Mouse (Mus musculus) midbrain, embryonic 11.5 days (tissue): Measurements from ENCODE around the gene 9930022D16Rik. TPM values are rescaled to one million over a fixed set of nuclear protein-coding genes. Genes with fewer than 3 reads are reported as not detected.
A peak's percentile ranks its signal among the peaks of the same experiment; 100 is the strongest.

Source experiments
- ATAC-seq: fragments of 200-750 bp; cut with Nextera tagmentation; 2 replicates; pipeline ENCODE4 v1.8.0; 2017; ENCODE audit warnings: moderate TSS enrichment, moderate library complexity; ENCODE audit not compliant: low FRiP score
- DNase-seq: peaks from one replicate; pipeline ENCODE4 v3.0.0; 2015; ENCODE audit warnings: low spot score; ENCODE audit errors: missing footprints
- H3K27ac ChIP-seq: fragments of 300-500 bp; sonication (generic); 2 replicates; pipeline ENCODE4 v1.5.1; 2014; ENCODE audit warnings: low read depth, low read length
- H3K27me3 ChIP-seq: fragments of 300-500 bp; sonication (generic); 2 replicates; pipeline ENCODE4 v1.6.1; 2014; ENCODE audit warnings: mild to moderate bottlenecking, low read length, moderate library complexity, mixed read lengths; ENCODE audit not compliant: control insufficient read depth, insufficient read depth
- H3K36me3 ChIP-seq: fragments of 300-500 bp; sonication (generic); 2 replicates; pipeline ENCODE4 v1.6.1; 2014; ENCODE audit warnings: mild to moderate bottlenecking, low read length, moderate library complexity, mixed read lengths; ENCODE audit not compliant: control insufficient read depth, insufficient read depth
- H3K4me1 ChIP-seq: fragments of 300-500 bp; sonication (generic); 2 replicates; pipeline ENCODE4 v1.6.1; 2014; ENCODE audit warnings: low read length; ENCODE audit not compliant: control insufficient read depth, insufficient read depth
- H3K4me2 ChIP-seq: fragments of 300-500 bp; sonication (generic); 2 replicates; pipeline ENCODE4 v1.6.1; 2014; ENCODE audit warnings: mild to moderate bottlenecking, moderate library complexity
- H3K4me3 ChIP-seq: fragments of 300-500 bp; sonication (generic); 2 replicates; pipeline ENCODE4 v1.5.1; 2014; ENCODE audit warnings: low read depth, low read length
- H3K9ac ChIP-seq: fragments of 300-500 bp; sonication (generic); 2 replicates; pipeline ENCODE4 v1.6.1; 2014; ENCODE audit warnings: low read length
- H3K9me3 ChIP-seq: fragments of 300-500 bp; sonication (generic); 2 replicates; pipeline ENCODE4 v1.6.1; 2016; ENCODE audit warnings: low read length; ENCODE audit not compliant: control insufficient read depth
- WGBS: fragments of 180-500 bp; shearing (Covaris S2); extraction: QIAGEN DNeasy Blood & Tissue Kit; methylation state at CpG from one replicate; pipeline ENCODE4 v1.1.7; 2014; 5-methylcytosine and 5-hydroxymethylcytosine counted together
- polyA plus RNA-seq: library from polyadenylated mRNA; unstranded; fragments of >200 nt; fragmentation: Nextera tagmentation; extraction: Ambion mirVana; gene quantifications from 2 replicates; pipeline ENCODE4 v1.2.1, GENCODE M21; 2014

Gene 9930022D16Rik
- polyA plus RNA-seq, 1 experiment from 2014 or later, result not detected

GRCm38 (mm10) chr11:109439829-109440340, 26.2 kb downstream of the 9930022D16Rik start:
- H3K9me3 ChIP-seq, result no peaks in the 10 kb centered on the region
- 2% methylated on average over 32 of the region's 32 CpGs for WGBS
- H3K4me3 ChIP-seq, result peak overlapping the region; percentile 39
- H3K4me2 ChIP-seq, result peak overlapping the region; percentile 75
- DNase-seq (peak; percentile 95), ATAC-seq (peak; percentile 67)
- peak overlapping the region; percentile 56 for H3K9ac ChIP-seq
- H3K27me3 ChIP-seq, result peaks cover 4% of the 10 kb centered on the region; the same call in 1 of the 2 replicates
- H3K4me1 ChIP-seq, result peaks cover 4% of the 10 kb centered on the region; the same call in 1 of the 2 replicates
- no peak overlapping the region for H3K27ac ChIP-seq
- H3K36me3 ChIP-seq, result peaks cover 9% of the 10 kb centered on the region; the same call in 1 of the 2 replicates

- ATAC-seq (no peak), DNase-seq (no peak)
- Histone ChIP-seq H3K4me1 (peaks cover 4% of the 10 kb centered on the region; the same call in 1 of the 2 replicates), H3K9ac (no peak overlapping the region), H3K27ac (no peak overlapping the region), H3K27me3 (peaks cover 4% of the 10 kb centered on the region; the same call in 1 of the 2 replicates), H3K4me3 (no peak overlapping the region), H3K36me3 (peaks cover 4% of the 10 kb centered on the region; the same call in 1 of the 2 replicates), H3K4me2 (peak overlapping the region; percentile 75; the same call in 1 of the 2 replicates), H3K9me3 (no peaks in the 10 kb centered on the region)
- WGBS, result 55% methylated on average over 4 of the region's 4 CpGs
Measured at GRCm38 (mm10) chr11:109440641-109441040, 26.9 kb downstream of the 9930022D16Rik start.

- H3K4me2 ChIP-seq, result no peak overlapping the region
- H3K4me1 ChIP-seq, result peaks cover 4% of the 10 kb centered on the region; the same call in 1 of the 2 replicates
- WGBS, result 53% methylated on average over 3 of the region's 3 CpGs
Measured at GRCm38 (mm10) chr11:109441119-109441518, 27.4 kb downstream of the 9930022D16Rik start.

GRCm38 (mm10) chr11:109442166-109442730, 28.5 kb downstream of the 9930022D16Rik start:
- H3K27me3 ChIP-seq, result peaks cover 4% of the 10 kb centered on the region; the same call in 1 of the 2 replicates
- DNase-seq, result no peak
- 43% methylated on average over 5 of the region's 5 CpGs for WGBS
- H3K4me2 ChIP-seq, result no peak overlapping the region
- no peak overlapping the region for H3K9ac ChIP-seq
- H3K36me3 ChIP-seq, result peaks cover 4% of the 10 kb centered on the region; the same call in 1 of the 2 replicates
- no peak overlapping the region for H3K4me3 ChIP-seq
- no peaks in the 10 kb centered on the region for H3K9me3 ChIP-seq
- ATAC-seq, result no peak
- H3K4me1 ChIP-seq, result peaks cover 4% of the 10 kb centered on the region; the same call in 1 of the 2 replicates
- no peak overlapping the region for H3K27ac ChIP-seq

More at GRCm38 (mm10) chr11:109441119-109441518, 27.4 kb downstream of the 9930022D16Rik start:
- H3K36me3 ChIP-seq, result peaks cover 4% of the 10 kb centered on the region; the same call in 1 of the 2 replicates
- peak; percentile 88 for DNase-seq
- peaks cover 4% of the 10 kb centered on the region; the same call in 1 of the 2 replicates for H3K27me3 ChIP-seq
- H3K4me3 ChIP-seq, result no peak overlapping the region
- H3K27ac ChIP-seq, result no peak overlapping the region
- H3K9me3 ChIP-seq, result no peaks in the 10 kb centered on the region
- ATAC-seq, result no peak
- H3K9ac ChIP-seq, result no peak overlapping the region

GRCm38 (mm10) chr11:109443468-109444263, 29.9 kb downstream of the 9930022D16Rik start:
- H3K27ac ChIP-seq, result no peak overlapping the region
- no peak overlapping the region for H3K9ac ChIP-seq
- no peaks in the 10 kb centered on the region for H3K36me3 ChIP-seq
- H3K4me3 ChIP-seq, result no peak overlapping the region
- H3K27me3 ChIP-seq, result peaks cover 4% of the 10 kb centered on the region; the same call in 1 of the 2 replicates
- H3K9me3 ChIP-seq, result no peaks in the 10 kb centered on the region
- H3K4me2 ChIP-seq, result no peak overlapping the region
- H3K4me1 ChIP-seq, result peaks cover 4% of the 10 kb centered on the region; the same call in 1 of the 2 replicates
- 91% methylated on average over 8 of the region's 8 CpGs for WGBS
- DNase-seq (no peak), ATAC-seq (no peak)

- 57% methylated on average over 7 of the region's 7 CpGs for WGBS
- H3K9ac ChIP-seq, result no peak overlapping the region
- DNase-seq (peak; percentile 93), ATAC-seq (peak; percentile 8; the same call in 1 of the 2 replicates)
- no peak overlapping the region for H3K27ac ChIP-seq
- H3K36me3 ChIP-seq, result no peaks in the 10 kb centered on the region
- H3K4me2 ChIP-seq, result no peak overlapping the region
- peaks cover 4% of the 10 kb centered on the region; the same call in 1 of the 2 replicates for H3K4me1 ChIP-seq
- no peak overlapping the region for H3K4me3 ChIP-seq
- H3K9me3 ChIP-seq, result no peaks in the 10 kb centered on the region
- peaks cover 4% of the 10 kb centered on the region; the same call in 1 of the 2 replicates for H3K27me3 ChIP-seq
Measured at GRCm38 (mm10) chr11:109444600-109444999, 30.9 kb downstream of the 9930022D16Rik start.

- H3K4me1 ChIP-seq, result no peaks in the 10 kb centered on the region
- H3K4me3 ChIP-seq, result no peak overlapping the region
- H3K9me3 ChIP-seq, result no peaks in the 10 kb centered on the region
- H3K9ac ChIP-seq, result no peak overlapping the region
- WGBS, result 59% methylated on average over 13 of the region's 13 CpGs
- ATAC-seq (peak; percentile 63; the same call in 1 of the 2 replicates), DNase-seq (peak; percentile 91)
- peaks cover 3% of the 10 kb centered on the region; the same call in 1 of the 2 replicates for H3K27me3 ChIP-seq
- no peak overlapping the region for H3K27ac ChIP-seq
- no peak overlapping the region for H3K4me2 ChIP-seq
- no peaks in the 10 kb centered on the region for H3K36me3 ChIP-seq
Measured at GRCm38 (mm10) chr11:109445438-109446035, 31.8 kb downstream of the 9930022D16Rik start.

GRCm38 (mm10) chr11:109451169-109451568, 37.5 kb downstream of the 9930022D16Rik start:
- no peaks in the 10 kb centered on the region for H3K9me3 ChIP-seq
- no peak for DNase-seq
- ATAC-seq, result no peak
- no peaks in the 10 kb centered on the region for H3K27me3 ChIP-seq
- H3K4me3 ChIP-seq, result no peak overlapping the region
- H3K4me2 ChIP-seq, result no peak overlapping the region
- no peaks in the 10 kb centered on the region for H3K36me3 ChIP-seq
- H3K27ac ChIP-seq, result no peak overlapping the region
- H3K9ac ChIP-seq, result no peak overlapping the region
- WGBS, result 91% methylated on average over 11 of the region's 11 CpGs
- no peaks in the 10 kb centered on the region for H3K4me1 ChIP-seq
